Mouse (Mus musculus) naive thymus-derived CD4-positive, alpha-beta T cell, adult 5 months (primary cell): ENCODE measurements around the gene Nrg4. TPM values are rescaled to one million over a fixed set of nuclear protein-coding genes. Genes with fewer than 3 reads are reported as not detected.

Experiments used
- polyA plus RNA-seq: library from polyadenylated mRNA; unstranded; fragments of 100-300 nt; shearing (Covaris generic); gene quantifications from one replicate; pipeline ENCODE4 v1.2.1, GENCODE M21; 2017

Nrg4 gene
- 0.78 TPM for polyA plus RNA-seq

DNA sequence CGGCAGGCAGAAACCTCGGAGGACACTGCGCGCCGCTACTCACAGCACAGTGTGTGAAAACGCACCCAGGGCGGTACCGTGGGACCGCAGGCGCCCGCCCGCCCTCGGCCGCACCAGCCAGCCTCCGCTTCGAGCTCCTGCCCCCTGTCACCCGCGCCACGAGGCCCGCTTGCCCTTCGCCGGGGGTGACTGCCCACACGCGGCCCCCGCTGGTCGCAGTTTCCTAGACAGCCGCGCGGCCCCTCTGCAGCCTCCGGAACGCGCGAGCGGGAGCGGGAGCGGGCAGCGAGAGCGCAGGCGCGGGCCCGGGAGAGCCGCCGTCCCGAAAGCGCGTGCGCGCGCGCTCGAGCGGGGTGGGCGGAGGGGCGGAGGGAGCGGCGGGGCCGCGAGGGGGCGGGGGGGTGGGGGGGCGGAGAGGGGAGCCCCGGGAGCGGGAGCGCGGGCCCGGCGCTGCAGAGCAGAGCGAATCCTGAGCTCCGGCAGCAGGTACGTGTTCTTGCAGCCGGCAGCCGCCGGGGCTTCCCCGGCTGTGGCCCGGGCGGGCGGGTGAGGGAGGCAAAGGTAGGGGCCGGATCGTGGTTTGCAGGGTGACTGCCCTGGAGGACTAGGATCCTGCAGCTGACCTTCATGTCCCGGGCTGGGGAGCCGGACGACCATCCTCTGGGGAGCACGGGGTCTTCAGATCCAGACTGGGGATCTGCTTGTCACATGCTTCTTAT is at the start of gene Nrg4, which contains the start of gene Tmem266:
Gene Nrg4 (minus strand): TSS at position 330 of the 719 bp plus-strand sequence.
Gene Tmem266 (plus strand): TSS at position 399 of the 719 bp plus-strand sequence.

DNA sequence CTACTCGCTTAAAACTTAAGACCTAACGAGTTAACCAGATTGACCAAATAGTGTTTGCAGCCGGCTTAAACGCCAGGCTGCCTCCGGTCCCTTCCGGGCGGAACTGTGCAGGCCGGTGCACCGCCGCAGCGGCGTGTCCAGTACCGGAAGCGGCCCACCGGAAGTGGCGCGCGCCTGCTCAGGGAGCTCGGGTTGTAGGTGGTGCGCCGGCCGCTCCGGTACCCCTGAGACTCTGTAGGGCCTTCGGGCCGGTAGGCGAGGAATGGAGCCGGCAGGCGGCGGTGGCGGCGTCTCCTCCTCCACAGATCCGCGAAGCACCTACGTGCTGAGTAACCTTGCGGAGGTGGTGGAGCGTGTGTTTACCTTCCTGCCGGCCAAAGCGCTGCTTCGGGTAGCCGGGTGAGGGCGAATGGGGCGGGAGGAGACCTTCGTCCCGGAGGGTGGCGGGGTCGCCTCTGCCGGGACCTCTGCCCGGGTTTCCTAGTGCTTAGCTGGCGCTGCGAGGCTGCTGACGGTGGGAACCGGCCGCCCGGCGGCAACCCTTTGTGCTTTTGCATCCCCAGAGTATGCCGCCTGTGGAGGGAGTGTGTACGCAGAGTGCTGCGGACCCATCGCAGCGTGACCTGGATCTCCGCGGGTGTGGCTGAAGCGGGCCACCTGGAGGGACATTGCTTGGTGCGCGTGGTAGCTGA is 117.7 kb downstream of the Nrg4 start, which contains the start of gene Fbxo22:
Gene Fbxo22 (plus strand): TSS at position 136 of the 692 bp plus-strand sequence.

Other genes starting within 250 kb of the Nrg4 start
- gene Ube2q2, start 178.0 kb downstream of the Nrg4 start, polyA plus RNA-seq: 52.2 TPM
- gene Fbxo22, start 117.9 kb downstream of the Nrg4 start, polyA plus RNA-seq: 22.6 TPM
- gene Tmem266, start 69 bp upstream of the Nrg4 start, polyA plus RNA-seq: not detected
- 93.0 TPM for gene Etfa, start 185.4 kb upstream of the Nrg4 start, polyA plus RNA-seq
- gene Isl2, start 211.8 kb upstream of the Nrg4 start, polyA plus RNA-seq: not detected